ENCODE assay signal across 8 mouse cellular contexts in genomic region chr2:124927882-124928758, GRCm38 (mm10).
DNase-seq lines count a peak whose midpoint lies in the region; ATAC-seq and TF ChIP-seq lines count a peak whose summit lies in the region.

No protein-coding gene starts in this region.

- no peak overlapping the region for H3K4me3 ChIP-seq in limb, embryonic 14.5 days (replicated peaks; ENCODE audit: low read length)
- no peak overlapping the region for H3K4me3 ChIP-seq in neural tube, embryonic 13.5 days

- no peak overlapping the region for H3K27ac ChIP-seq in limb, embryonic 14.5 days (replicated peaks; ENCODE audit: low read depth, low read length)
- H3K27ac ChIP-seq in neural tube, embryonic 13.5 days (replicated peaks), result no peak overlapping the region

- DNase-seq in thymus, postnatal 4 days, result peak; percentile 24
- no peak for DNase-seq in thymus, postnatal 0 days (ENCODE audit: low spot score)
- DNase-seq in gastrocnemius, postnatal 10 days, result peak; percentile 57
- peak; percentile 60 for DNase-seq in kidney, adult 9 months
- peak; percentile 77 for DNase-seq in limb, embryonic 14.5 days (ENCODE audit: low spot score)
- DNase-seq in c-Kit-positive CD71-positive TER-119-positive erythroid progenitor cells, embryonic 14.5 days (ENCODE audit: low spot score), result no peak

- no peaks in the 10 kb centered on the region for H3K9me3 ChIP-seq in limb, embryonic 14.5 days (ENCODE audit: control insufficient read depth, low read length)
- no peaks in the 10 kb centered on the region for H3K9me3 ChIP-seq in neural tube, embryonic 13.5 days

- no peaks in the 10 kb centered on the region for H3K27me3 ChIP-seq in limb, embryonic 14.5 days (ENCODE audit: control insufficient read depth, insufficient read depth, low read length)
- no peaks in the 10 kb centered on the region for H3K27me3 ChIP-seq in neural tube, embryonic 13.5 days

- H3K4me1 ChIP-seq in limb, embryonic 14.5 days (ENCODE audit: control insufficient read depth, insufficient read depth, low read length), result no peaks in the 10 kb centered on the region
- H3K4me1 ChIP-seq in neural tube, embryonic 13.5 days (replicated peaks), result peaks cover 13% of the 10 kb centered on the region

- no peaks in the 10 kb centered on the region for H3K36me3 ChIP-seq in limb, embryonic 14.5 days (ENCODE audit: control insufficient read depth, insufficient read depth, low read length)
- H3K36me3 ChIP-seq in neural tube, embryonic 13.5 days, result no peaks in the 10 kb centered on the region

- no peak overlapping the region for H3K4me2 ChIP-seq in limb, embryonic 14.5 days (replicated peaks; ENCODE audit: low read depth, low read length, severe bottlenecking)
- H3K4me2 ChIP-seq in neural tube, embryonic 13.5 days, result no peak overlapping the region

- ATAC-seq in common myeloid progenitor, adult 5-6 weeks (replicated peaks; ENCODE audit: low read depth, poor library complexity, severe bottlenecking), result peak; percentile 85
- peak; percentile 63 for ATAC-seq in limb, embryonic 14.5 days (ENCODE audit: low FRiP score, low read depth)
- ATAC-seq in neural tube, embryonic 13.5 days (ENCODE audit: low read depth), result peak; percentile 88; the same call in 1 of the 2 replicates

- WGBS in limb, embryonic 14.5 days, result 89% methylated on average over 10 of the region's 10 CpGs
- 85% methylated on average over 10 of the region's 10 CpGs for WGBS in neural tube, embryonic 13.5 days

- H3K9ac ChIP-seq in limb, embryonic 14.5 days (ENCODE audit: low read depth, low read length, severe bottlenecking), result no peak overlapping the region
- H3K9ac ChIP-seq in neural tube, embryonic 13.5 days, result no peak overlapping the region

- no peak for TF ChIP-seq POLR2A in limb, embryonic 14.5 days (IDR thresholded peaks at IDR 0.05; ENCODE audit: borderline replicate concordance, extremely low read depth, insufficient read depth, insufficient read length)

Comparison
In these comparisons a context has a peak if more than half of its experiments do, and no peak if none do; other contexts are left out.
1. DNase-seq: peak in thymus, postnatal 4 days (single experiment), gastrocnemius, postnatal 10 days (single experiment), kidney, adult 9 months (single experiment) and limb, embryonic 14.5 days (single experiment); none in thymus, postnatal 0 days (single experiment) and c-Kit-positive CD71-positive TER-119-positive erythroid progenitor cells, embryonic 14.5 days (single experiment).
2. Peak in every context shown above with its lines, with median percentiles within 50 percentile points of each other: ATAC-seq.